Mouse (Mus musculus) neutrophil, adult 65 days (primary cell): ENCODE data around the gene Lyrm2. TPM values are rescaled to one million over a fixed set of nuclear protein-coding genes. Genes with fewer than 3 reads are reported as not detected.

Experiments
- total RNA-seq: library from RNA; stranded (reverse); gene quantifications from 2 replicates; pipeline ENCODE4 v1.2.4, GENCODE M21; 2023

The Lyrm2 gene
- total RNA-seq, result 25.4 and 30.3 TPM in 2 replicates

DNA sequence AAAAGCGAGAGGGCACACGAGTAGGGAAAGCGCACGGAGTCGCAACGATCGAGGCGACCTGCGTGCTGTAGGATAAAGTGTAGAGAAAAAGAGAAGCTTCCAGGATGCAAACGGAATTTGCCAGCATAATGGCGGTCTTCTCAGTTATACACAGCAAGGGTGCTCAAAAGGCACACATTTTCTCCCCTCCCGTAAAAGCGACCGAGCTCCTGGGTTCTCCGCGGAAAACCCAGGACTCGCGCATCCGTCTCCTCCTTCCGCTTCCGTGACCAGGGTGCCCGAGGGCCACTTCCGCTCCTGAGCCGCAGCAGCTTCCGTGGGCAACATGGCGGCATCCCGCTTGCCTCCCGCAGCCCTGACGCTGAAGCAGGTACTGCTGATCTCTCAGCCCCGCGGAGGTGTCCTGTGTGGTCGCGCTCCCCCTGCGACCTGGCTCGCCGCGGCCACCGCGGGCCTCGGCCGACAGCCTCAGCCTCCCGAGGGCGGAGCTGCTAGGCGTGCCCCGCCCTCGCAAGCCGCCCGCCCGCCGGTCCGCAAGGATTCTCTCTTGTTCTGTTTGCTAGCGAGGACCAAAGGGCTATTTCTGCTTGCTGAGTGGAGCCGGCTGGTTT, at the start of gene Lyrm2:
TSS of gene Lyrm2 (plus strand) at position 288 of the 611 bp plus-strand sequence.

Other genes starting within 250 kb of the Lyrm2 start
- not detected in 2 replicates for gene Gja10, start 197.5 kb upstream of the Lyrm2 start, total RNA-seq
- 11.9 and 12.2 TPM in 2 replicates for gene Casp8ap2, start 184.8 kb upstream of the Lyrm2 start, total RNA-seq
- 11.7 and 12.5 TPM in 2 replicates for gene Mdn1, start 143.1 kb upstream of the Lyrm2 start, total RNA-seq
- gene Ankrd6, start 150.6 kb downstream of the Lyrm2 start, total RNA-seq, result 0.98 TPM in 1 of 2 replicates, not detected in the other
- 0.57 and 1.0 TPM in 2 replicates for gene Rragd, start 182.8 kb downstream of the Lyrm2 start, total RNA-seq
- 65.8 and 68.6 TPM in 2 replicates for gene Ube2j1, start 231.2 kb downstream of the Lyrm2 start, total RNA-seq